Mouse (Mus musculus): ENCODE measurements around the gene Plk1. TPM values are rescaled to one million over a fixed set of nuclear protein-coding genes. Genes with fewer than 3 reads are reported as not detected.

Gene Plk1
- 15.9 and 19.8 TPM in 2 replicates for polyA plus RNA-seq (2015; fragmentation: Nextera tagmentation; extraction: Ambion mirVana)

GRCm38 (mm10) chr7:122158915-122159902, at the start of gene Plk1:
Gene Plk1 (plus strand): TSS chr7:122159439.

GRCm38 (mm10) chr7:122132497-122133337, 26.5 kb upstream of the Plk1 start, which contains the start of the genes Palb2 and Dctn5:
Gene Palb2 (minus strand): TSS chr7:122132985.
Gene Dctn5 (plus strand): TSS chr7:122133041.

DNA sequence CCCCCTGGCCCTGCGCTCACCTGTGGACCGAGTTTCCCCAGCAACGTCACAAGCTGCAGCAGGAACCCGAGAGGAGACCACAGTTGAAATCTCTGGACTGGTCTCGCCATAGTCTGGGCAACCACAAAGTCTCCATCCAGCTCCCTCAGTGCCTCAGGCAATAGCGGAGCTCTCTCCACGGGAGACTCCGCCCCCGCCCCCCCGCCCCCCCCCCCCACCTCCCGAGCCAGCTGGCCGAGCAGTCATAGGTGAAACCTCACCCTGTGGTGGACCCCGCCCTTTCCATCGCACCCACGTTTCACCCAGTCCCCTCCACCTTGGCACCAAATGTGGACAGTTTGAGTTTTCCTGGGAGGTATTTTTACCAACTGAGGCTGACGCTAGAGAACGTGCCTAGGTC, 26.8 kb downstream of the Plk1 start, which contains the start of gene Ern2:
Gene Ern2 (minus strand): TSS at position 165 of the 400 bp plus-strand sequence.

GRCm38 (mm10) chr7:122219315-122219801, 60.1 kb downstream of the Plk1 start, which contains the start of gene Chp2:
Gene Chp2 (plus strand): TSS chr7:122219496.

Other genes starting within 250 kb of the Plk1 start
- gene Cog7, start 177.7 kb upstream of the Plk1 start, polyA plus RNA-seq (2015; fragmentation: Nextera tagmentation; extraction: Ambion mirVana), result 17.4 and 24.1 TPM in 2 replicates
- gene Gga2, start 138.2 kb upstream of the Plk1 start, polyA plus RNA-seq (2015; fragmentation: Nextera tagmentation; extraction: Ambion mirVana), result 26.0 and 28.4 TPM in 2 replicates
- 29.3 and 33.7 TPM in 2 replicates for gene Ubfd1, start 92.3 kb upstream of the Plk1 start, polyA plus RNA-seq (2015; fragmentation: Nextera tagmentation; extraction: Ambion mirVana)
- gene Ears2, start 92.2 kb upstream of the Plk1 start, polyA plus RNA-seq (2015; fragmentation: Nextera tagmentation; extraction: Ambion mirVana), result 9.2 and 13.8 TPM in 2 replicates
- 577 and 664 TPM in 2 replicates for gene Ndufab1, start 57.6 kb upstream of the Plk1 start, polyA plus RNA-seq (2015; fragmentation: Nextera tagmentation; extraction: Ambion mirVana)
- 3.8 and 6.8 TPM in 2 replicates for gene Palb2, start 26.5 kb upstream of the Plk1 start, polyA plus RNA-seq (2015; fragmentation: Nextera tagmentation; extraction: Ambion mirVana)
- 81.8 and 96.6 TPM in 2 replicates for gene Dctn5, start 26.4 kb upstream of the Plk1 start, polyA plus RNA-seq (2015; fragmentation: Nextera tagmentation; extraction: Ambion mirVana)
- gene Ern2, start 26.8 kb downstream of the Plk1 start, polyA plus RNA-seq (2015; fragmentation: Nextera tagmentation; extraction: Ambion mirVana), result 0.39 TPM in 1 of 2 replicates, not detected in the other
- 0.85 and 1.0 TPM in 2 replicates for gene Chp2, start 60.1 kb downstream of the Plk1 start, polyA plus RNA-seq (2015; fragmentation: Nextera tagmentation; extraction: Ambion mirVana)
- 20.1 and 43.7 TPM in 2 replicates for gene Prkcb, start 129.3 kb downstream of the Plk1 start, polyA plus RNA-seq (2015; fragmentation: Nextera tagmentation; extraction: Ambion mirVana)

Measured in adrenal gland, postnatal 0 days (tissue).